Mouse (Mus musculus) olfactory bulb, adult 2 months (tissue): ENCODE data around the gene Hmg20b. TPM values are rescaled to one million over a fixed set of nuclear protein-coding genes. Genes with fewer than 3 reads are reported as not detected.

Source experiments
- H3K27ac ChIP-seq: fragments of 200-500 bp; 2 replicates; pipeline ENCODE4 v1.5.1; 2012; ENCODE audit warnings: low read depth, low read length; ENCODE audit not compliant: insufficient read depth
- H3K4me1 ChIP-seq: fragments of 200-500 bp; 2 replicates; pipeline ENCODE4 v1.6.1; 2012; ENCODE audit warnings: low read length; ENCODE audit not compliant: control insufficient read depth, insufficient read depth
- H3K4me3 ChIP-seq: fragments of 200-500 bp; 2 replicates; pipeline ENCODE4 v1.5.1; 2012; ENCODE audit warnings: mild to moderate bottlenecking, low read depth, low read length, moderate library complexity; ENCODE audit not compliant: insufficient read depth
- CTCF ChIP-seq: fragments of 200-500 bp; IDR thresholded peaks from 2 replicates; pipeline ENCODE4 v1.5.1; 2012; ENCODE audit warnings: low read depth, mild to moderate bottlenecking, low read length, moderate library complexity; ENCODE audit not compliant: insufficient read depth
- POLR2A ChIP-seq: fragments of 200-500 bp; IDR thresholded peaks from 2 replicates; pipeline ENCODE4 v1.6.1; 2012; ENCODE audit warnings: mild to moderate bottlenecking, low read depth, low read length, moderate library complexity; ENCODE audit not compliant: insufficient read depth
- WGBS: fragments of 180-500 bp; shearing (Covaris S2); methylation state at CpG from one replicate; pipeline ENCODE4 v1.1.7; 2018; 5-methylcytosine and 5-hydroxymethylcytosine counted together
- polyA plus RNA-seq: library from polyadenylated mRNA; stranded (reverse); fragments of >200 nt; gene quantifications from 2 replicates; pipeline ENCODE4 v1.2.4, GENCODE M21; 2012; ENCODE audit warnings: low replicate concordance; ENCODE audit not compliant: missing spikeins, insufficient read depth, insufficient read length

Hmg20b gene
- polyA plus RNA-seq, 1 experiment, result not detected

DNA sequence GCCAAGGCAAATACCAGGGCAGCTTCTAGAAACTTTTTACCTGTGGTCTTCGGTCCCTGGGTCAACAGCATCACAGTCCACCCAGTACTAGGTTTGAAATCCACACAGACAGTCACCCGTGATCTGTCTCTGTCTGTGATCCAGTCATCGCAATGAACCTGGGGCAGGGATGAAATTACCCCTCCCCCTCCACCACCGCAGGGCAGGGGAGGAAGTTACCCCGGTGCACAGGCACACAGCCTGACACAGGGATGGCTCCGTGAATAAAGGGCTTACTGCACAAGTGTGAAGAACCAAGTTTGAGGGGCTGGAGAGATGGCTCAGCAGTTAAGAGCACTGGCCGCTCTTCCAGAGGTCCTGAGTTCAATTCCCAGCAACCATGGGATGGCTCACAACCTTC is 46.5 kb downstream of the Hmg20b start:
- TF ChIP-seq POLR2A (no peak), CTCF (no peak)
- Histone ChIP-seq H3K4me1 (peaks cover 63% of the 10 kb centered on the region), H3K27ac (peak overlapping the region; percentile 99), H3K4me3 (peak overlapping the region; percentile 37)
- 50% methylated on average over 7 of the region's 7 CpGs for WGBS

DNA sequence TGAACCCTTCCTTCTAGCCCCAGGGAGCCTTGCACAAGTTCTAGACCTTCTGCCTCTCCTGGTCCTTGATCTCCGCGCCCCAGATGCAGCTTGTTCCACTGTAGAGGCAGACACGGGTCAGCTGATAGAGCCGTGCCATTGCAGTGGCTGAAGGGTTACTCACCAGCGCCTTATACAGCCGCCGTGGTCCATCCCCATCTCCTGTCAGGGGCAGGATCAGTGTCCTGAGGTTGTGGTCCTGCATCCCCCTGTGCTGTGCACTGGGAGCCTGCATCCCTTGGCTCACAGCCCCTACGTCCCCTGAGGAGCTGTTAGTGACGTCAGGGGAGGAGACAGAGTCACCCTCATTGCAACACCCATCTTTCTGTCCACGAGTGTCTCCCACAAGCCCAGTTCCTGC is 47.0 kb downstream of the Hmg20b start:
- WGBS, result 26% methylated on average over 10 of the region's 10 CpGs
- TF ChIP-seq POLR2A (no peak), CTCF (no peak)
- Histone ChIP-seq H3K27ac (peak overlapping the region; percentile 99), H3K4me1 (peaks cover 68% of the 10 kb centered on the region), H3K4me3 (peak overlapping the region; percentile 37)

- 18% methylated on average over 14 of the region's 14 CpGs for WGBS
- peak overlapping the region; percentile 37 for H3K4me3 ChIP-seq
- H3K4me1 ChIP-seq, result peaks cover 72% of the 10 kb centered on the region
- TF ChIP-seq POLR2A, result no peak
- TF ChIP-seq CTCF, result no peak
- H3K27ac ChIP-seq, result peak overlapping the region; percentile 99
Observed at GRCm38 (mm10) chr10:81302781-81303218, 47.5 kb downstream of the Hmg20b start.

DNA sequence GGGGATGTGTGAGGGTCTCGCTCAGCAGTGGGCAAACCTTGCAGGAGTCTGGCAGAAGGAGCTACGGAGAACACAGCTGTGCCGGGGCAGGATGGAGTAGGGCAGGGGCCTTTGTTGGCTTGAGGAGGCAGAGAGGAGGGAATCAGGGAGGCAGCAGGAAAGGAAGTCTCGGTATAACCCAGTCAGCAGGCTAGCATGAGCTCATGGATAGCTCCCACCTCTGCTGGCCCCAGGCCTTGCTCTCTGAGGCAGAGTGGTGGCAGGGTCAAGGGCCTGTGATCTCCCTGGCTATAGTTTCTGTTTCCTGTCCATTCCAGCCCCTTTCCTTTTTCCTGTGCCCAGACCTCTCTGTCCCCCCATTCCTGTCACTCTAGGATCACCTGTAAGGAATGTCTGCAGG is 48.0 kb downstream of the Hmg20b start:
- no peak for TF ChIP-seq POLR2A
- TF ChIP-seq CTCF, result no peak
- peak overlapping the region; percentile 37 for H3K4me3 ChIP-seq
- WGBS, result 9% methylated on average over 4 of the region's 4 CpGs
- H3K4me1 ChIP-seq, result peaks cover 77% of the 10 kb centered on the region
- peak overlapping the region; percentile 99 for H3K27ac ChIP-seq

GRCm38 (mm10) chr10:81301321-81301720 is 49.0 kb downstream of the Hmg20b start:
- Histone ChIP-seq H3K27ac (no peak overlapping the region), H3K4me1 (peaks cover 84% of the 10 kb centered on the region), H3K4me3 (no peak overlapping the region)
- WGBS, result 79% methylated on average over 9 of the region's 9 CpGs
- no peak for TF ChIP-seq POLR2A

DNA sequence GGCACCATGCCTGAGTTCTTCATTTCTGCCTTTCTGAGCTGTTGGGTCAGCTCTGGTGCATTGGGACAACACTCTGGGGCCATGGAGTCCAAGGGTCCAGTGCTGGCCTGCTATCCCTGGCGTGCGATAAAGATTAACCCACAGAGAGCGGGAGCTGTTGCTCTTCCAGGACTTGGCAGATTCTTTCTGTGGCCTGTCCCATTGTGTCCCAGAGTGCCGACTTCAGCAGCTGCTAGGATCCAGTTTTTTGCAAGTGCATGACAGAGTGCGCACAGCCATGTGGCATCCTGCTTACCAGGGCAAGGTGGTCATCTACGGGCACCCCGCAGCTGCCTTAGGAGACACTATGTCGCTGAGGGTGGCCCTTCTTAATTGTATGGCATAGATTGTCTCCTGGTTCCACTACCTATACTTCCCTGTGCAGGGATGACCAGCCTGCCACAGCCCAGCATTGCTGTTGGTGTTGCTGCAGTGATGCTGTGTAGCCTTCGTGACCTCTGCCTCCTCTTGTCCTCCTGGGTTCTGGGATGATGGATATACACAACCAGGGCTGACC is 49.9 kb downstream of the Hmg20b start:
- WGBS, result 76% methylated on average over 9 of the region's 9 CpGs
- TF ChIP-seq CTCF (no peak), POLR2A (no peak)
- Histone ChIP-seq H3K4me1 (peaks cover 93% of the 10 kb centered on the region), H3K4me3 (no peak overlapping the region), H3K27ac (peak overlapping the region; percentile 42)

DNA sequence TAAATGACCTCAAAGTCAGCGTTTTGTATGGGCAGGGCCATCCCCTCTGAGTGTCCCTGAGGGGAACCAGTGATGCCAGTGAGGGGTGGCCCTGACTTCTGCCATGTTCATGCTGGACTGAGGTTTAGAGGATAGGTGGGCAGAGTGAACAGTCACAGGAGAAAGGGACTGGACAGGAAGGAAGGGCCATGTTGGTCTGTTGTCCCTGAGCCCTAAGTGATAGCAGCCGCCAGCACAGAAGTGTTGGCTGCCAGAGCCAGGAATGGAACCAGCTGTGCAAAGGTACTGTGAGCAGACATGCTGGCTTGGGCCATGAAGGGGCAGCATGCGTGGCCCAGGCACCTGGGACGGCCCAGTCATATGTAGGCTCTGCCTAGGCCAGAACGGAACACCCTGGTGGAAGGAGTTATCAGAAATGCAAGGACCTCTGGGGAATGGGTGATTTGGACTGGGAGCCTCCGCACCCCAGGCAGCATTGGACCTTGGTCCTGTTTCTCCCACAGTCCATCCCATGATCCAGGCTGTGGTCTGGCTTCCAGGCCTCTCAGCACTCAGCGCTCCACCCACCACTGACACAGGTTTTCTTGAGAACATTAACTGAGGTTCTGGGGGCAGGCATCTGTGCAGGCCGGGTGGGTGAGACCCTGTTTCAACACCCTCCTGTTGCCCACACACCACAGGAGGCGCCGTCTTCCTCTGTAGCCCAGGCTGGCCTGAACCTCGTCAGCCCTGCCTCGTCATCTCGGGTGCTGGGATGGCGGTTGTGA is 50.5 kb downstream of the Hmg20b start:
- Histone ChIP-seq H3K27ac (peak overlapping the region; percentile 42), H3K4me1 (peaks cover 93% of the 10 kb centered on the region)
- 76% methylated on average over 14 of the region's 14 CpGs for WGBS

DNA sequence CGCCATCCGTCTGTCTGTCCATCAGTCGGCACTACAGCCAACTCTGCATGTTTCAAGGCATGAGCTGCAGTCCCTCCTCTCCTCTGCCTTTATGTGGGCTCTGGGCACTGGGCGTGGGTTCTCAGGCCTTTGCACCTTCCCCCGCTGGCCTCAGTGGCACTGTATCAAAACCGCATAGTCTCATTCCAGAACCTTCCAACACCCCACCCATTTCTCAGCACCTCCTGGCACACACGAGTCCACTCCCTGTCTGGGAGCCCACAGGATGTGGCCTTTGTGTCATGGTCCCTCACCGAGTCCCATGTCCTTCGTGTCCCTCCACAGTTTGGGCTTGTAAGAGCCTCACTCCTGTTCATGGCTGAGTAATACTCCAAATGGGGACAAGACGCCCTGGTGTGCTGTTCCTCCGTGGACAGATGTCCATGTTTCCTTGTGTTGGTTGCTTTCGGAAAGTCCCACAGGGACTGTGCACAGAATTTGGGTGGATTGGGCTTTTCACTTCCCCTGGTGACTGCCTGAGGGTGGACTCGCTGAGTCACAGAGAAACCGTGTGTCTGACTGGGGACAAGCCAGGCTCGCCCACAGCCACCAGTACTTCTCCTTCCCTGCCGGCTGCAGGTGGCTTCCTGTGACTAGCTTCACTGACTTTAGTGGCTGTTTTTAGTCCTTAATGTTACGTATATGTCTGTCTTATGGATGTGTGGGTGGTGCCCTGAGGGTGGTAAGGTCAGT is 51.7 kb downstream of the Hmg20b start:
- H3K4me1 ChIP-seq, result peaks cover 93% of the 10 kb centered on the region
- WGBS, result 68% methylated on average over 17 of the region's 17 CpGs

More for the DNA sequence above, 50.5 kb downstream of the Hmg20b start:
- H3K4me3 ChIP-seq, result no peak overlapping the region
- no peak for TF ChIP-seq CTCF
- no peak for TF ChIP-seq POLR2A

GRCm38 (mm10) chr10:81297845-81298244 is 52.4 kb downstream of the Hmg20b start:
- Histone ChIP-seq H3K4me3 (0 out of 2 replicates have a peak overlapping the region, but pooled peaks have one; percentile 1), H3K4me1 (peaks cover 86% of the 10 kb centered on the region), H3K27ac (peak overlapping the region; percentile 42)
- WGBS, result 58% methylated on average over 10 of the region's 10 CpGs
- TF ChIP-seq POLR2A (no peak), CTCF (no peak)

More for the DNA sequence above, 51.7 kb downstream of the Hmg20b start:
- Histone ChIP-seq H3K27ac (peak overlapping the region; percentile 42), H3K4me3 (no peak overlapping the region)
- TF ChIP-seq CTCF (no peak), POLR2A (no peak)
